Mouse (Mus musculus): ENCODE measurements around the gene Prpf18. TPM values are rescaled to one million over a fixed set of nuclear protein-coding genes. Genes with fewer than 3 reads are reported as not detected.
"Not testable (repeated sequence)": the region's sequence is repeated elsewhere in the genome, so short reads cannot be mapped to it uniquely, and the experiment has no call there.

Gene Prpf18
- polyA plus RNA-seq, 1 experiment: 22.9 TPM

DNA sequence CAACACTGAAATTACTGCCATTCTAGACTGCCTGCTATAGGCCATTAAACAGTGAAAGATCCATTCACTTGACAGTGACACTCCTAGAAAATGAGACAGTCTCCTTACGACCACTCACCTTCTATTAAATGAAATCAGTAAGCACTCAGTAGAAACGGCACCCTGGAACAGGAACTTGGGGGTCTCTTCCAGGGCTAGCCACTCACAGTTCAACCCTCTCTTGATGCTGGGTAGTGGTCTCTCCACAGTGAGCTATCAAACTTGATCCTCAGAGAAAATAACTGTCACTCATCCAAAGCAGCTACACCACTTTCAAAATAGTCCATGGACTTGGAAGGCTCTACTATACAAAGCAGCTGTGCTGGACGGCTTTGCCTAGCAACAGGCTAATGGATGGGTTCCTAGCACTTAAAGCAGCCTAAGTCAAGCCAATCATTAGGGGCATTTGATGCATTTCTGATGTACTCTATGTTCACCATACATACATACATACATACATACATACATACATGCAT, 30.4 kb downstream of the Prpf18 start:
- Histone ChIP-seq H3K4me3 (replicated peaks; ENCODE audit: control insufficient read depth, low read depth, low read length) (no peak overlapping the region), H3K27ac (ENCODE audit: control insufficient read depth, insufficient read depth, low read depth, low read length, poor library complexity) (no peak overlapping the region), H3K4me1 (ENCODE audit: control insufficient read depth, insufficient read depth, low read length) (no peaks in the 10 kb centered on the region)
- WGBS: 83% methylated on average over 3 of the region's 3 CpGs
- TF ChIP-seq POLR2A (IDR thresholded peaks at IDR 0.05; ENCODE audit: borderline replicate concordance, control insufficient read depth, low read depth, low read length): no peak
- no peak for TF ChIP-seq CTCF (IDR thresholded peaks at IDR 0.05; ENCODE audit: control insufficient read depth, insufficient read depth, low read length)

GRCm38 (mm10) chr2:4620640-4621401, 31.1 kb downstream of the Prpf18 start:
- no peak overlapping the region for H3K4me3 ChIP-seq (replicated peaks; ENCODE audit: control insufficient read depth, low read depth, low read length)
- no peak overlapping the region for H3K27ac ChIP-seq (ENCODE audit: control insufficient read depth, insufficient read depth, low read depth, low read length, poor library complexity)
- H3K4me1 ChIP-seq (ENCODE audit: control insufficient read depth, insufficient read depth, low read length): no peaks in the 10 kb centered on the region
- WGBS: 91% methylated on average over 12 of the region's 12 CpGs
- TF ChIP-seq CTCF (IDR thresholded peaks at IDR 0.05; ENCODE audit: control insufficient read depth, insufficient read depth, low read length) (no peak), POLR2A (IDR thresholded peaks at IDR 0.05; ENCODE audit: borderline replicate concordance, control insufficient read depth, low read depth, low read length) (no peak)

DNA sequence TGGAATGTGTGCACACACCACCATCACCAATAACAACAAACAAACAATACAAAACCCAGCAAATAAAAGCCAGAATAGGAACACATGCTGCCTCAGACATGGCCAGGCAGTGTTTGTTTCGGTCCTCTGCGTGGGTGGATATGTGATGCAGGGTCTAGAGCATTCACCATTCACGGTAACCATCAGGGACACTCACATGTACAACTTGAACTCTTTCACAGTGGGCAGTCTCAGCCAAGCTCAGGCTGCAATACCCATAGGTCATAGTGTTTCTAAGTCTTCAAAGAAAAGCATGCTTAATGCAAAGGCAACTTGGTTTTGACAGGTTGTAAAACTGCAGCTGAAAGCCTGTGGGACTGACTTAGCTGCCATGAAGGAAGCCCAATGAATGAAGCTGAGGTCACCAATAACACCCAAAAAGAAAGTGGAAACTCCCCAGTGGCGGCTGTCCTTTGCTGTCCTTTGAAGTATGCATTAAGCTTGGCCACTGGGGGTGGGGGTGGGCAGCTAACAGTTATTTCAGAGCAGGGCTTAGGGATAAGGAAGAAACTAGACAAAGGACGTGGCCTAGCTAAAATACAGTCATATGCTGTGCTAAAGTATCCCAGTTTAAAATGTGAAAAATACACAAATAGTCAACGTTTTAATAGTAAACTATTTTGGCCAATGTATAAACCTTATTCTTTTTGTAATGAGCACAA, 31.9 kb downstream of the Prpf18 start:
- WGBS: 71% methylated on average over 6 of the region's 6 CpGs
- Histone ChIP-seq H3K4me1 (ENCODE audit: control insufficient read depth, insufficient read depth, low read length) (no peaks in the 10 kb centered on the region), H3K27ac (ENCODE audit: control insufficient read depth, insufficient read depth, low read depth, low read length, poor library complexity) (no peak overlapping the region), H3K4me3 (replicated peaks; ENCODE audit: control insufficient read depth, low read depth, low read length) (no peak overlapping the region)
- no peak for TF ChIP-seq CTCF (IDR thresholded peaks at IDR 0.05; ENCODE audit: control insufficient read depth, insufficient read depth, low read length)
- no peak for TF ChIP-seq POLR2A (IDR thresholded peaks at IDR 0.05; ENCODE audit: borderline replicate concordance, control insufficient read depth, low read depth, low read length)

DNA sequence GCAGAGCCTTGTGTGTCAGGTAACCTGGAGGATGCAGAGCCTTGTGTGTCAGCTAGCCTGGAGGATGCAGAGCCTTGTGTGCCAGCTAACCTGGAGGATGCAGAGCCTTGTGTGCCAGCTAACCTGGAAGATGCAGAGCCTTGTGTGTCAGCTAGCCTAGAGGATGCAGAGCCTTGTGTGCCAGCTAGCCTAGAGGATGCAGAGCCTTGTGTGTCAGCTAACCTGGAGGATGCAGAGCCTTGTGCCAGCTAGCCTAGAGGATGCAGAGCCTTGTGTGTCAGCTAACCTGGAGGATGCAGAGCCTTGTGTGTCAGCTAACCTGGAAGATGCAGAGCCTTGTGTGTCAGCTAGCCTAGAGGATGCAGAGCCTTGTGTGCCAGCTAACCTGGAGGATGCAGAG, 32.8 kb downstream of the Prpf18 start:
- not testable (repeated sequence) for H3K27ac ChIP-seq (ENCODE audit: control insufficient read depth, insufficient read depth, low read depth, low read length, poor library complexity); H3K4me3 ChIP-seq (replicated peaks; ENCODE audit: control insufficient read depth, low read depth, low read length); H3K4me1 ChIP-seq (ENCODE audit: control insufficient read depth, insufficient read depth, low read length)

GRCm38 (mm10) chr2:4616995-4617394, 34.9 kb downstream of the Prpf18 start:
- WGBS: 89% methylated on average over 4 of the region's 4 CpGs
- Histone ChIP-seq H3K4me1 (ENCODE audit: control insufficient read depth, insufficient read depth, low read length) (no peaks in the 10 kb centered on the region), H3K4me3 (replicated peaks; ENCODE audit: control insufficient read depth, low read depth, low read length) (no peak overlapping the region), H3K27ac (ENCODE audit: control insufficient read depth, insufficient read depth, low read depth, low read length, poor library complexity) (no peak overlapping the region)
- TF ChIP-seq POLR2A (IDR thresholded peaks at IDR 0.05; ENCODE audit: borderline replicate concordance, control insufficient read depth, low read depth, low read length): no peak
- TF ChIP-seq CTCF (IDR thresholded peaks at IDR 0.05; ENCODE audit: control insufficient read depth, insufficient read depth, low read length): no peak

DNA sequence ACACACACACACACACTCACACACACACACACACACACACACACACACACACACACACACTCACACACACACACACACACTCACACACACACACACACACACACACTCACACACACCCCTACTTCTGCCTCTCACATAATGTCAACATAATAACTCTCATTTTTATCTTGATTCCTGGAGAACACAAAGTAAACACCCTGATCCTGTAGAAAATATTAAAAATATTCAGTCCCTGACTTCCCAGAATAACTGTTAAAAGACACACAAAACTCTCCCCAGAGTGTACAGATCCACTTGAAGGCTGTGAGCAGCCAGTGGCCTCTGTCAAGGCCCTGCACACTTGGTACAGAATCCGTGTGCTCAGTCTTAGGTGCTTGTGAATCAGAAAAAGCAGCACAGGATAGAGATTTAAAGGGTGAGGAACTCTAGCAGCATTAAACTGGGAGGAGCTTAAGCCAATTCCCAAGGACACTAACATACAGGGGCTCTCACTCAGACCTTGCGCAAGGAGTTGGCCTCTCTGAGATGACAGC, 36.8 kb downstream of the Prpf18 start:
- WGBS: 86% methylated on average over 2 of the region's 2 CpGs
- TF ChIP-seq POLR2A (IDR thresholded peaks at IDR 0.05; ENCODE audit: borderline replicate concordance, control insufficient read depth, low read depth, low read length) (no peak), CTCF (IDR thresholded peaks at IDR 0.05; ENCODE audit: control insufficient read depth, insufficient read depth, low read length) (no peak)

DNA sequence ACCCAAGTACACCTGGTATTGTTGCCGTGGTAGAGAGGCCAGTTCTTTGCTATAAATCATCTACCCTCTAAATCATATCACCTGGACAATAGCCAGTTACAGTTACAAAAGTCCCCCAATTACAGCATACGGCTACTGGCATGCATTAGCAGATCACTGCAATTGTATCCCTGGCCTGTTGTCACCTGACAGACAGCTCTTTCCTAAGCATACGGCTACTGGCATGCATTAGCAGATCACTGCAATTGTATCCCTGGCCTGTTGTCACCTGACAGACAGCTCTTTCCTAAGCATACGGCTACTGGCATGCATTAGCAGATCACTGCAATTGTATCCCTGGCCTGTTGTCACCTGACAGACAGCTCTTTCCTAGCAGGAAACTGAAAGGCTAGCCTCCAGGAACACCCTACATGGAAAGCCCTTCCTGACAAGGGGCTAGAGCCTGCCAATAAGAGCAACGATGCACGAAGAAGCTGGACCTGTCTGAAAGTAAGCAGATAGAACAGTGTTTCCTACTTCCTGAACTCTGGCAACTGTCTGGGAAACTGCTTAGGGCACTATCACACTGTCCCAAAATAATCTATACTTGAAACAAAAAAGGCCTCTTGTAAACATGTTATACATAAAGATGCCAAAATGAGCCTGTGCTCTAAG, 37.5 kb downstream of the Prpf18 start:
- H3K4me1 ChIP-seq (ENCODE audit: control insufficient read depth, insufficient read depth, low read length); H3K4me3 ChIP-seq (replicated peaks; ENCODE audit: control insufficient read depth, low read depth, low read length); H3K27ac ChIP-seq (ENCODE audit: control insufficient read depth, insufficient read depth, low read depth, low read length, poor library complexity): not testable (repeated sequence)
- 73% methylated on average over 6 of the region's 6 CpGs for WGBS

More for the DNA sequence above, 36.8 kb downstream of the Prpf18 start:
- Histone ChIP-seq H3K4me1 (ENCODE audit: control insufficient read depth, insufficient read depth, low read length) (no peaks in the 10 kb centered on the region), H3K4me3 (replicated peaks; ENCODE audit: control insufficient read depth, low read depth, low read length) (no peak overlapping the region), H3K27ac (ENCODE audit: control insufficient read depth, insufficient read depth, low read depth, low read length, poor library complexity) (no peak overlapping the region)

DNA sequence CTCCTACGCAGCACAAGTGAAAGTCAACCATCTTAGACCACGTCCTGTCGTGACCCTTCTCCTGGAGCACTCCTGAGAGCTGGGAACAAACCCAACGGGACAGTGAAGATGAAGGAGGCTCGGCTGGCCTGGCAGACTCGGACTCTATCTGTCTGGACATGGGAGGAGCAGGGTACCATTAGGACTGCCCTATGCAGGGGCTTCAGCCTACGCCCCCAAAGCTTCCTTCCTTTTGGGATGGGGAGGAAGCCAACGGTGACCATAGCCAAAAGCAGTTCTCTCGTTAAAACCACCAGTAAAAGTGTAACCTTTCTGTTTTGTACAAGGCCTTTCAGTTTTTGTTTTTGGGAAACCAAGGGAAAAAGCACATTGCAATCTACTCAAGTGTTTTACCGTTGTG, 40.2 kb downstream of the Prpf18 start:
- no peak overlapping the region for H3K27ac ChIP-seq (ENCODE audit: control insufficient read depth, insufficient read depth, low read depth, low read length, poor library complexity)
- TF ChIP-seq POLR2A (IDR thresholded peaks at IDR 0.05; ENCODE audit: borderline replicate concordance, control insufficient read depth, low read depth, low read length): no peak
- no peak for TF ChIP-seq CTCF (IDR thresholded peaks at IDR 0.05; ENCODE audit: control insufficient read depth, insufficient read depth, low read length)
- 84% methylated on average over 10 of the region's 10 CpGs for WGBS
- H3K4me3 ChIP-seq (replicated peaks; ENCODE audit: control insufficient read depth, low read depth, low read length): no peak overlapping the region
- no peaks in the 10 kb centered on the region for H3K4me1 ChIP-seq (ENCODE audit: control insufficient read depth, insufficient read depth, low read length)
